Mouse (Mus musculus) CH12F3 (cell line): ENCODE results near the gene Gm11172.
"Not testable (repeated sequence)": the region's sequence is repeated elsewhere in the genome, so short reads cannot be mapped to it uniquely, and the experiment has no call there.

Experiments used
- in situ Hi-C: fragments of 300-500 bp; cut with MboI; formaldehyde crosslinking; loops from 2 replicates; pipeline ENCODE4 v1.14.3; 2020; ENCODE audit warnings: low sequenced_read_pairs

Gene Gm11172

DNA sequence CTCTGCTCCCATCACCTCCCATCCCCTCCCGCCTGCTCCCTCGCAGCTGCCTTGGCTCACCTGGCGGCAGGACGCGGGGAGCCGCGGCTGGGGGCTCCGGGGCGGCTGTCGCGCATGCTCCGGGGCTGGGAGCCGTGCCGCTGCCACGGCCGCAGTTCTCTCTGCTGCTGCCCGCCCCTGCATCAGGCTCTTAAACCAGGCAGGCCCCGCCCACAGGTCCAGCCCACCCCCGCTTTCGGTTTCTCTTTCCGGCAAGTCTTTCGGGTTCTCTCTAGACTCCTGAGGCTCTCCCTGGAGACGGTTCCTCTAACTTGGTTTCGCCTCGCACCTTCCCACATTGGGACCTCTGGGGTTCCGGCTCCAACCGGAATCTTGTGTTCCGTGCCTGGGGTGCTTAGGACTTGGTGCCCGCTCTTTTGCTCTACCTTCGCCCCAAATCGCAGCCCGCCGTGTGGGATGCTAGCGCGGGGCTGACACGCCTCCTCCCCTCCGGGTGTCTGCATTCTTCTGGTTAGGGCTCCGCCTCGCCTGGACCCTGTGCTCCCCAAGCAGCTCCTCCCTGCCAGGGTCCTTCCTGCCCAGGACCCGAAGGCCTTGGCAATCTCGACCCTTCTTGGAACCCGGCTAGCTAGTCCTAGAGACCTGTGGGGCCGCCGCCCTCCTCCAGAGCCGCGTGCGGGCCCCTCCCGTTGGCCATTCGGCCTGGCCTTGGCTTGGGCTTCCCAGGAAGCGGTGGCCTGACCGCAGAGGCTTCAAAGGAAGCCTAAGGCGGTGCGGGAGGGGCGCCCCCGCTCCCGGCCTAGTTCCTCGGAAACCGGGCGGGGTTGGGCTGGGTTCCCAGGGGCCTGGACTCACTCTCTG is 27.1 kb upstream of the Gm11172 start, which contains the start of gene Socs1:
Gene Socs1, minus strand, starts transcription at position 166 of the 861 bp plus-strand sequence.
- in situ Hi-C loops, result no loop called here

DNA sequence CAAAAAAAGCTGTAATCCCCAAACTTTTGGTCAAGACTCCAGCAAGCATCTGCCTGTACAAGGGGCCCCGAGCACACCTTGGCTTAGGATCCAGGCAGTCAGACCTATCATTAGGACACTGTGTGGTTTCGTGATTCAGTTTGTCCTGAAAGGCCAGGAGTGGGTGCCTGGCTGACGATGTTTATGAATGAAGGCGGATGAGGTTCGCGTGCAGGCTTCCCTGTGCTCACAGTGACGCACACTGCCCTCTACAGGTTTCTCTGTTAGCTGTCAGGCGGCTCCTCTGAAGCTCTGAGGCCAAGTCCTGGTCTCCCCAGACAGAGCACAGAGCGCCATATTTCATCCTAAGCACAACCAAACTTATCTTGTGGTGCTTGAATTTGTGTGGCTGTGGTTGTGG is 26.4 kb upstream of the Gm11172 start:
- in situ Hi-C loops, result no loop called here

DNA sequence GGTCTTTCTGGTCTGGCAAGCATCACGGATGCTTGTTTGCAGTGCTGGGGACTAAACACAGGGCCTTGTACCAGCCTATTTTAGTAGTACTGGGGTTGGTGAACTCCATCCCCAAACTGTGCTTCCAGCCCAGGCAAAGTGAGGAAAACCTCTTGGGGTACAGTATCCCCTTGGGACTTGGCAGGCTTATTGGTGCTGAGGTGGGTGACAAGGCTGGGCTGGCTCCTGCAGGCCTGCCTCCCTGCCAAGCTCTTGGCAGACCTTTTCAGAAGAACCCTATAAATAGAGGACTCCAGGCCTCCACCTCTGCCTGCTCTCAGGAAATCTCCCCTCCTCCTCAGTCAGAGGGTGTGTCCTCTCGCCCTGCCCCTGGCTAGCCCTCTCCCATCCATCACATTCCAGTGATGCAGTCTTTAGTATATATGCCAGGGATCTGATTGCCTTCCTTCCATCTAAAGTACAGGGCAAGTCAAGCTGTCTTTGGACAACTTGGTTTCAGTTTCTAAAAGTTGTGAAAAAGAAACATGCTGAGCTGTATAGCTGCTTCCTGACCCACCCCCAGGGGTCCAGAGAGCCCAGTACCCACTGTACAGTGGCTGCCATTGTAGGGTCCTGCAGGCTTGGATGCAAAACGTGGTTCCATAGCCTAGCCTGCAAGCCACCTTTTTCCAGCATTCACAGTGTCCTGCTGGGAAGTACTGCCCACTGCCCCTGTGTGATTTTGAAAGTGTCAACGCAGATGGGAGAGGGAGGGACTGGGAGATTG is 25.8 kb upstream of the Gm11172 start:
- in situ Hi-C loops, result no loop called here

DNA sequence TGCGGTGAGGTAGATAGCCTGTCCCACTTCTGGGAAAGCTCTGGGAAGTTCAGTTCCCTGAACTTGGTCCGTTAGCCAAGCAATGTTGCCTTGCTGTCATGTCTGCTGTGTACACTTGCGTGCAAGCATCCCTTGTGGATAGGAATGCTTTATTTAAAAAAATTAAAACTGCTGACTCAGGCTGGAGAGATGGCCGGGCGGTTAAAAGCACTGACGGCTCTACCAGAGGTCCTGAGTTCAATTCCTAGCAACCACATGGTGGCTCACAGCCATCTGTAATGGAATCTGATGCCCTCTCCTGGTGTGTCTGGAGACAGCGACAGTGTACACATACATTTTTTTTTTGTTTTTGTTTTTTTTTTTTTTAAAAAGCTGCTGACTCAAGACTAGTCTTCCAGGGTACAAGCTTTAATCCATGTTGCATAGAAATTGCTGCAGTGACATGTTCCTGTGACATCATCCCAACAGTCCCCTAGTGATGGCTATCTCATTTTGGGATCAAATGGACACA is 25.1 kb upstream of the Gm11172 start:
- in situ Hi-C loops, result no loop called here

DNA sequence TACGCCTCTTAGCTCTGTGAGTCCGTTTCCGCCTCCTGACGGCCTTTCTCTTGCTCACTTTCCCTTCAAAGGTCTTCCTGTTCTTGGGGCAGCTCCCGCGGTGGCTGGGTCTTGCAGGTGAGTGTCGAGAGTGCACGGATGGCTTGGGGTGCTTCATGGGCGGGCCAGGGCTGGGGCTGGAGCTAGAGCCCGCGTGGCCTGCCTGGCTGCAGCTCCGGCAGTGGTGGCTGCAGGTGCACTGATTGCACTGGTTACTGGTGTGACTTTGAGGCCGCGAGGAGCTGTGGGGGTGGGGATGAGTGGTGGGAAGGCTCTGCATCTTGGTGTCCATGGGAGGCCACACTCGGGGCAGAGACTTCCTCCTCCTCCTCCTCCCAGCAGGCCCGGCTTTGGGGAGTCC is 24.4 kb upstream of the Gm11172 start, which contains the start of gene Tnp2:
Gene Tnp2, minus strand, starts transcription at position 390 of the 400 bp plus-strand sequence.
- in situ Hi-C loops, result no loop called here

DNA sequence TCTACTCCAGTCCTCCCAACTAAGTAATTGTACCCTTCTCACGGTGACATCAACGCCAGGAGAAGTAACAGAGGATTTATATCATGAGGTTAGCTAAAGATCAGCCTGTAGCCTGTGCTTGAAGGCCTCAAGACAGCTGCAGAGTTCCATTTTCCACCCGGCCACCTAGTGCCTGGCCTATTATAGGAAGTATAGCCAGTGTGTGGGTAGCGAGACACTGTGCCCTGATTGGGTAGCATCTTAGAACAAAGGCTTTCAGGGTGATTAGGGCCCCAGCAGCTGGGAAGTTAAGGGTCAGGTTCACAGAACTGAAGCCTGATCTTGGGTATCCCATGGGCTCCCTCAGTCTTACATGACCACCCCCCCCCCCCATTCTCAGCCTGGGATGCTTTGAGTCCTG is 23.8 kb upstream of the Gm11172 start:
- in situ Hi-C loops, result no loop called here

DNA sequence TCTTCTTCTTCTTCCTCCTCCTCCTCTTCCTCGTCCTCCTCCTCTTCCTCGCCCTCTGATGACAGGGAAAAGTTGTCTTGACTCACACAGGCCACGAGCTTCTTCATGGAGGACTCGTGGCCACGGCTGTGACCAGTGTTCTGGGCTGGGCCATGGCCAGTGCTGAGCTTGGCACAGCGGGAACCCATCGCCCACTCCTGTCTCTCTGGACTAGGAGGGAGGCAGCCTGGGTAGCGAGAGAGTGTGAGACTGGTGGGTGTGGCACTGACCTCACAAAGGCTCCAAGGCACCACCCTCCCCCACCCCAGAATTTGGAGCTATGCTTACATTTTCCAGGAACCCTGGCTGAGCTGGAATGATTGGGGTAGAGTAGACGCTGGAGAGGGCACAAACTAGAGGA is 22.0 kb upstream of the Gm11172 start, which contains the start of gene Prm3:
Gene Prm3, minus strand, starts transcription at position 213 of the 400 bp plus-strand sequence.
- in situ Hi-C loops, result no loop called here

DNA sequence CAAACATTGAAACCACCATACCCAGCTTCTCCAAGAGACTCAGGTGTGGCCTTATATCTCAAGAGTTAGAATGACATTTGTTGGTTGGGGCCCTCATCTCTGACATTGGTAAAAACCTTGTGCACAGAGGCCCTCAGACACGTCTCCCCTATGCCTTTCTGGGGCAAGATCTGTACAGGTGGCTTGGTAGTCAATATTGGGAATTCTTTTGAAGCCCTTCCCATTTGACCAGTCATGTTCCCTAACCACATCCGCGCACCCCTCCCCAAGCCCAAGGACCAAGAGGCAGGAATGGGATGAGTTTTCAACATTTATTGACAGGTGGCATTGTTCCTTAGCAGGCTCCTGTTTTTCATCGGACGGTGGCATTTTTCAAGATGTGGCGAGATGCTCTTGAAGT is 16.7 kb upstream of the Gm11172 start, which contains the start of gene Prm2:
Gene Prm2, minus strand, starts transcription at position 101 of the 400 bp plus-strand sequence.
- in situ Hi-C loops, result no loop called here

DNA sequence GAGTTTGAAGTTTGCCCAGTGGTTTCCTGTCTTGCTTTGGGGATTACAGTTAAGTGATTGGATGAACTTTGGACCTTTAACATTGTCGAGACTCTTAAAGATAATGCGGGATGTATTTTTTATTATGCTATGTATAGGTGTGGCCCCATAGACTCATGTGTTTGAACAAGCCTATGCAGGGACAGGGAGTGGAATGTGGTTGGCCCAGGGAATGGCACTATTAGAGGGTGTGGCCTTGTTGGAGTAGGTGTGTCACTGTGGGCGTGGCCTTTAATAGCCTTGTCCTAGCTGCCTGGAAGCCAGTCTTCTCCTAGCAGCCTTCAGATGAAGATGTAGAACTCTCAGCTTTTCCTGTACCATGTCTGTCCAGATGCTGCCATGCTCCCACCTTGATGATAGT is 10.3 kb upstream of the Gm11172 start:
- in situ Hi-C loops, result not testable (repeated sequence)

DNA sequence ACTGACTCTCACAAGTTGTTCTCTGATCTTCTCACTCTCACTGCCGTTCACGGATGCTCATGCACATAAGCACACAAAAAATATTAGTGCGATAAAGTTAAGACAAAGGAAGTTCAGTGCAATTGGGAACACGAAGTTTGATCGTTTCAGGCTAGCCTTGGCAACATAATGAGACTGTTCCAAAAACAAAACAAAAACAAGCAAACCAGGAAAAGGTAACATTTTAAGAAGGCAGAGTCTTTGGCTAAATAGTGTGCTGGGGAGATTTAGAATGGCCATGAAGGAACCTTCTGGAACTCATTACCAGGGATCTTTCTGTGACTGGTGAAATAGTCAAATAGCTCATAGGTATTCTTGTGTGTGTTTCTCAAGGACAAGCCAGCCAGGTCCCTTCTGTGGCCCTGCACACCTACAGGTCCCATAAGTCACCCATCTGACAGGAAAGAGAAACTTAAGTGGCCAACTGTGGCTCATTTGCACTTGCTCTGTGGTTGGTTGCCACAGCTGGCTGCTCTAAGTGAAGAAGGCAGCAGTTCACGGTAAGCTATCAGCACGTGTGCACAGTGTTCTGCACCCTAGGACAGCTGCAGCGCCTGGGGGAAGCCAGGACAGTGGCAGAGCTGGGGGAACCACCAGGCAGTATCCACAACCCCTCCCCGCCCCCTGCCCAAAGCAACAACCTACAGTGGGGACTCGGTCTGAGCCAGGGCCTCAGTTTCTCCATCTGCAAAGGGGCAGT is 6.8 kb upstream of the Gm11172 start, which contains the start of gene Prm1:
Gene Prm1, minus strand, starts transcription at position 51 of the 739 bp plus-strand sequence.
- in situ Hi-C loops, result no loop called here

DNA sequence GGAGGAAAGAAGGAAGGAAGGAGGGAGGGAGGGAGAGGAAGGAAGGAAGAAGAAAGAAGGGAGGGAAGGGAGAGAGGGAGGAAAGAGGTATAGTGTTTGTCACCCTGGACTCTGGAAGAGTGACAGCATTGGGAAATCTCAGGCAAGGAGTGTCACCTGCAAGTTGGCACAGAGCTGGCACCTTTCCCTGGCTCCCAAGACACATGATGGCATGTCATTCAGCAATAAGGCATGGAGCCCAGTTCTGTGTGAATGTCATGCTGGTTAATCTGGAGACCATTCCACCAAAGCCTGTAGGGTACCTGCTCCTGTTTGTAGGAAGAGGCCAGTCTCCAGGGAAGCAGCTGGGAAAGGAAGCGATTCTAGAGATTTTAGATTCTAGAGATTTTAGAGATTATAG is 2.3 kb upstream of the Gm11172 start:
- in situ Hi-C loops, result no loop called here

DNA sequence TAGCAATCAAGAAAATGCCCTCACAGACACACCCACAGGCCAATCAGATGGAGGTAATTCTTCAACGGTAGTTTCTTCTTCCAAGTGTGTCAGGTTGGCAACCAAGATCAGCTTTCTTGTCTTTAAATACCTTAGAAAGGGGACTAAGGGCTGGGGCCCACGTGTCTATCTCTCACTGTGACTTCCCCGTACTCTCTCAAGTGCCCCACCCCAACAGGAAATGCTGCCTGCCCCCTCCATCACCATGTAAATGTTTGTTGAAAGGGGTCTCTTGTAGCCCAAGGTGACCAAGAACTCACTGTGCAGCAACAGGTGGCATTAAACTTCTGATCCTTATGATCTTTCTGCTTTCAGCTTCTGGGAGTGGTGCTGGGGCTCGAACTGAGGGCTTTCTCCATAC is 1.0 kb downstream of the Gm11172 start:
- in situ Hi-C loops, result no loop called here

DNA sequence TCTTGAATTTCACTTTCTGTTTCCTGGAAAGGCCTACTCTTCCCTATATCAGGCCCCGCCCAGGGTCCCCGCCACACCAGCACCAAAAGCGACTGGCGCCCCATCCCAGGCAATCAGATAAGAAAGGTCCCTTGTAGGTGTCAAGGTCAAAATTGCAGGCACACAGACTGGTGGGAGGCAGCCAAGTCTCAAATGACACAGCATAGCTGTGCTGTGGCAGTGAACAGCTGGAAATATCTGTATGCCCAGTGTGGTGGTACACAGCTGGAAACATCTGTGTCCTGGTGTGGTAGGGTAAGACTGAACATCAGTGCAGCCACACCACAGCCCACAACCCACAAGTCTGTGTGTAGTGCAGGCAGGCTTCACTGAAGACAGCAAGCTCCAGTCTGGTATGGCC is 2.1 kb downstream of the Gm11172 start:
- in situ Hi-C loops, result no loop called here

DNA sequence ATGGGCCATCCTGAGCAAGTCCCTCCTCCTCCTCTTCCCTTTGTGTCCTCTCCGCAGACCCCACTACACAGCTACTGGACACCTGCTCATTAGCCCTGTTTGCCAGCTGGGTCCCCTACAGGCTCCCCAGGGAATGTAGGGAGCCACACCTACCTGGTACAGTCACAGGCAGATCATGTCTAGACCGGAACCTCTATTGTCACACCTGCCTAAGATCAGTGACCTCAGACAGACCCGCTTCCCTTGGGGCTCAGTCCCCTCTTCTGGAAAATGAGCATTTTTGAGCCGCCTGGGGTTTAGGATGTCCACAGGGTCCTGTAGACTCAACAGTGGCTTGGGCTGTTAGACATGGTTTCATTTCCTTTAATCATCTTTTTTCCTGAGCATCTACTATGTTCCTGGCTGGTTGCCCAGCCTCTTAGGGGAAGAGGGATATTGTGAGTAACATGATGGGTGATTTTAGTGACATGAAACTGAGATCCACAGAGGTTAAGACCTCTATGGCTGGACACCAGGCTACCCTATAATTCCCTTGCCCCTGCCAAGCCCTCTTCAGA is 5.9 kb downstream of the Gm11172 start:
- in situ Hi-C loops, result no loop called here

DNA sequence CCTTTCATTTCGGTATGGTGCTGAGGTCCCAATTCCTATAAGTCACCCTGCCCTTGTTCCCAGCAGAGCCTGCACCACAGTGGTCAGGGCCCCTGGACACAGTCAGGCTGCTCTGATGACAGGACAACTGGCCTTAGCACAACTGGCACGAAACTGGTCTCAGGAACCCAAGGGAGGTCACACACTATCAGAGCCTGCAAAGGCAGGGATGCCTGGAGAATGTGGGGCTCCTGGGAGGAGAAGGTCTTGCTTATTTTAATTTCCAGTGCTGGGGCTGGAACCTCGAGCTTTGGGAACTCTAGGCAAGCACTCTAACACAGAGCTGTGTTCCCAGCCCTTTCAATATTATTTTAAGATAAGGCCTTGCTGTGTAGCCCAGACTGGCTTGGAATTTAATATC is 7.3 kb downstream of the Gm11172 start:
- in situ Hi-C loops, result no loop called here

DNA sequence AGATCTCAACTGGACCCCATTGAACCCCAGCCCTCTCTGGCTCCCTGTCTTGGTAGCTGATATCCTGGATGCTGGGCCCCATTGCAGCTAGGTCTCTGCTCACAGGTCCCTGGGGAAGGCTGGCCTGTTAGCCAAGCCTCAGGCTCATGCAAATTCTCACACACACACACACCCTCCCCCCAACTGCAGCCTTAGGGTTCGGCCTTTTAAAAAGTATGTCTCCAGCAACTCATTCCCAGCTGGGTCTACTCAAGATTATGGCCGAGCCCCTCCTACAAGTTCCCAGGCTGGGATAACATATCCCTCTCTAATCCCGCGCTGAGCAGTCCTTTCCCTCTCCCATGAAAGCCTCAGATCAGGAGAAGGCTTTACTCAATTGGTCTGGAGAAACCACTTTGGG is 8.7 kb downstream of the Gm11172 start:
- in situ Hi-C loops, result no loop called here

DNA sequence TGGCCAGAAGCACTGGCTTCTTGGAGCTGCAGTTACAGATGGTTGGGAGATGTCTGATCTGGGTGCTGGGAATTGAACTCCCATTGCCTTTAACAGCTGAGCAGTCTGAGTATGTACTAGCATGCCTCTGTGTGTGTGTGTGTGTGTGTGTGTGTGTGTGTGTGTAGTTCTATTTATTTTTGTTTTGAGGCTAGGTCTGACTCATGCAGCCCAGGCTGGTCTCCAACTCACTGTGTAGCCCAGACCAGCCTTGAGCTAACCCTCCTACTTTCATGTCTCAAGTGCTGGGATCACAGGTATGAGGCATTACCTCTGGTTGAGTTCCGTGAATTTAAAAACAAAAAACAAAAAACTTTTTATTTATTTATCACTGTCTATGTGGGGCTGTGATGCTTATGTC is 11.8 kb downstream of the Gm11172 start:
- in situ Hi-C loops, result no loop called here

DNA sequence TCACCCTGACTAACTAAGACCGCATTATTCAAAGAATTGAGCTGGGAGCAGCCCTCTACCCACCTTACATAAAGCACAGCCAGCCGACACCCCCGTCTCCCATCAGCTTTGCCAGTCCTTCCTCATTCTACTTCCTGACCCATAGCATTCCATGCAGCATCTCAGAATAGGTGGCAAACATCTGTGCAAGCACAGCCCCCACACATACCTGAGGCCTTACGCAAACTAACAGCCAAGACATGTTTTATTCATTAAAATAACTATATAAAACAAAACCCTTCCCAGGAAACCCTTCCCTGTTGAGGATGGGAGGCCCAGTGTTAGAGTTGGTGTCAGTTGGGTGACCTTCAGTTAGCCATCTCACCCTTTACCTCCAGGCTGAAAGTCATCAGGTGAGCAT is 13.1 kb downstream of the Gm11172 start:
- in situ Hi-C loops, result no loop called here

DNA sequence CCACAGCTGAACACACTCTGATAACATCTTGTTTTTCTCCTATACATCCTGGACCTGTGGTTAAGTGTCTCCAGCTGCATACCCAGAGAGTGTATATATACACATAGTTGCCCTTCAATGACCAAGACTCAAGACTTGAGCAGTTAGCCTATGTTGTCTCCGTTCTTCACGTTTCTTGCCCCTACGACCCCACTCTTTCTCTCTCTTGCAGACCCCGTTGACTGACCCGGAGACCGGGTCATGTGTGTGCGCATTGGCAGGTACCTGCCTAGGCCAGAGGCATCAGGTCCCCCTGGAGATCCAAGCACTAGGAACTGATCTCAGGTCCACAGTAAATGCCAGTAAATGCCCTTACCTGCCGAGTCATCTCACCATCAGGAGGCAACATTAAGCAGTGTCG is 14.6 kb downstream of the Gm11172 start:
- in situ Hi-C loops, result no loop called here

DNA sequence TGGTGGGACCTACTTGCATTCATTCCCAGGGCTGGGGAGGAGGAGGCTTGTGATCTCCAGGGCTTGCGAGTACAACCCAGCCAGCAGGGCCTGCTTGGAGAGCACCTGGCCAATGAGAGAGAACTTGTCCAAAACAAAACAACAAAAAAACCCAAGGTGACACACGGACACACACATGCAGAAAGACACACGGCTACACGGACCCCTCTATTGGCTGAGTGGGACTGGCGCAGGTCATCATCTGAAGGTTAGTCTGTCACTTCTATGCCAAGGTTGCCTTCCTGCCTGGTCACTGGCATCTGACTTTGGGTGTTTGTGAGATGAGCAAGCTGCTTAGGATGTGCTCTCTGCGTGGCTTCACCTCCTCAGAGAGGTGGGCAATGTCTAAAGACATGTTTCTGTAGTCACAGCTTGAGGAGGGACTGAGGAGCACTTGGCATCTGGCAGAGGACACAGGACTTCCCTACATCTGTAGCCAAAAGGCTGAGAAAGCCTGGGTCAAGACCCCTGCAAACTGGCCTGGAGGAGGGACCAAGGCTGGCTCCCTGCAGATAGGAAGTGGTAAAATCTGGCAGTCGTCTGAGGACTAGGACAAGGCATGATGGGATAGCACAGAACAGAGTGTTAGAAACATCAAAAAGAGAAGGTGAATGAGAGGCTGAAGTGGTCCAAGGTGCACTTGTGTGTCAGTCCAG is 15.2 kb downstream of the Gm11172 start:
- in situ Hi-C loops, result no loop called here
